Mouse (Mus musculus) MEL (cell line): ENCODE results near the gene Igsf9b. TPM values are rescaled to one million over a fixed set of nuclear protein-coding genes. Genes with fewer than 3 reads are reported as not detected.

Experiments
- DNase-seq: peaks from one replicate; pipeline ENCODE4 v3.0.0; 2011; ENCODE audit warnings: low read depth, low spot score
- H3K27ac ChIP-seq: 2 replicates; pipeline ENCODE4 v1.5.1; 2012; ENCODE audit warnings: low read depth, mild to moderate bottlenecking, control low read depth, low read length, moderate library complexity; ENCODE audit not compliant: control insufficient read depth
- H3K27me3 ChIP-seq, 2 experiments: fragments of 150-350 bp in 1 of 2; sonication (generic) in 1 of 2; 2 replicates each; pipeline ENCODE4 v1.6.1; 2012; ENCODE audit warnings: low read length in 2 of 2, mild to moderate bottlenecking in 2 of 2, improper control_type of control experiment in 1 of 2, moderate library complexity in 1 of 2; ENCODE audit not compliant: insufficient read depth in 2 of 2, control insufficient read depth in 1 of 2
- H3K36me3 ChIP-seq, 2 experiments: 2 replicates each; pipeline ENCODE4 v1.6.1; 2012 to 2014; ENCODE audit warnings: low read length in 2 of 2, improper control_type of control experiment in 1 of 2, inconsistent platforms in 1 of 2, mild to moderate bottlenecking in 1 of 2; ENCODE audit not compliant: insufficient read depth in 2 of 2, control insufficient read depth in 1 of 2
- H3K4me1 ChIP-seq, 2 experiments: fragments of 150-350 bp in 1 of 2; sonication (generic) in 1 of 2; 2 replicates each; pipeline ENCODE4 v1.6.1; 2012; ENCODE audit warnings: low read length in 2 of 2, improper control_type of control experiment in 1 of 2, mild to moderate bottlenecking in 1 of 2; ENCODE audit not compliant: insufficient read depth in 2 of 2, control insufficient read depth in 1 of 2
- H3K4me3 ChIP-seq, 2 experiments: fragments of 150-350 bp in 1 of 2; sonication (generic) in 1 of 2; 2 replicates each; pipeline ENCODE4 v1.5.1; 2012; ENCODE audit warnings: low read depth in 2 of 2, low read length in 2 of 2, mild to moderate bottlenecking in 2 of 2, moderate library complexity in 2 of 2, control low read depth in 1 of 2, improper control_type of control experiment in 1 of 2; ENCODE audit not compliant: control insufficient read depth in 1 of 2, insufficient read depth in 1 of 2
- H3K79me2 ChIP-seq: 2 replicates; pipeline ENCODE4 v1.6.1; 2012; ENCODE audit warnings: mild to moderate bottlenecking, low read length, moderate library complexity; ENCODE audit not compliant: control insufficient read depth, poor library complexity, insufficient read depth
- H3K9ac ChIP-seq: 2 replicates; pipeline ENCODE4 v1.6.1; 2012; ENCODE audit warnings: low read depth, mild to moderate bottlenecking, control low read depth, low read length, moderate library complexity; ENCODE audit not compliant: control insufficient read depth, poor library complexity, severe bottlenecking
- H3K9me3 ChIP-seq: fragments of 150-350 bp; sonication (generic); replicated peaks from 2 replicates; pipeline ENCODE4 v1.6.1; 2012; ENCODE audit warnings: mild to moderate bottlenecking, low read length, improper control_type of control experiment, moderate library complexity; ENCODE audit not compliant: insufficient read depth
- BHLHE40 ChIP-seq: IDR thresholded peaks from 2 replicates; pipeline ENCODE4 v1.6.1; 2012; ENCODE audit warnings: low read depth, mild to moderate bottlenecking, inconsistent platforms, low read length, improper control_type of control experiment, borderline replicate concordance
- CHD2 ChIP-seq: IDR thresholded peaks from 2 replicates; pipeline ENCODE4 v1.6.1; 2011; ENCODE audit warnings: low read length, improper control_type of control experiment
- EP300 ChIP-seq, 2 experiments: IDR thresholded peaks; 2 replicates each; pipeline ENCODE4 v1.6.1; 2011; ENCODE audit warnings: improper control_type of control experiment in 2 of 2, low read length in 2 of 2, low read depth in 1 of 2, mild to moderate bottlenecking in 1 of 2
- KAT2A ChIP-seq: conservative IDR thresholded peaks from 2 replicates; pipeline ENCODE4 v1.6.1; 2012; ENCODE audit warnings: low read depth, low read length, improper control_type of control experiment, inconsistent platforms
- MAFK ChIP-seq: IDR thresholded peaks from 2 replicates; pipeline ENCODE4 v1.6.1; 2011; ENCODE audit warnings: low read depth, mild to moderate bottlenecking, low read length, improper control_type of control experiment, borderline replicate concordance
- MAX ChIP-seq: IDR thresholded peaks from 2 replicates; pipeline ENCODE4 v1.6.1; 2011; ENCODE audit warnings: low read length, improper control_type of control experiment
- MAZ ChIP-seq: IDR thresholded peaks from 2 replicates; pipeline ENCODE4 v1.6.1; 2012; ENCODE audit warnings: low read depth, mild to moderate bottlenecking, inconsistent platforms, low read length, improper control_type of control experiment
- MEF2A ChIP-seq: IDR thresholded peaks from 2 replicates; pipeline ENCODE4 v1.6.1; 2014; ENCODE audit warnings: low read depth, mild to moderate bottlenecking, inconsistent platforms, low read length, improper control_type of control experiment; ENCODE audit not compliant: poor library complexity, insufficient replicate concordance, severe bottlenecking; ENCODE audit errors: extremely low read depth
- MXI1 ChIP-seq: IDR thresholded peaks from 2 replicates; pipeline ENCODE4 v1.6.1; 2011; ENCODE audit warnings: mild to moderate bottlenecking, low read depth, low read length, improper control_type of control experiment
- MYC ChIP-seq: IDR thresholded peaks from 2 replicates; pipeline ENCODE4 v1.6.1; 2011; ENCODE audit warnings: low read depth, mild to moderate bottlenecking, low read length, improper control_type of control experiment, moderate library complexity
- NELFE ChIP-seq: IDR thresholded peaks from 2 replicates; pipeline ENCODE4 v1.6.1; 2011; ENCODE audit warnings: low read depth, low read length, improper control_type of control experiment
- RAD21 ChIP-seq: IDR thresholded peaks from 2 replicates; pipeline ENCODE4 v1.6.1; 2011; ENCODE audit warnings: mild to moderate bottlenecking, low read depth, low read length, improper control_type of control experiment
- RCOR1 ChIP-seq: IDR thresholded peaks from 2 replicates; pipeline ENCODE4 v1.6.1; 2012; ENCODE audit warnings: low read depth, mild to moderate bottlenecking, inconsistent platforms, low read length, improper control_type of control experiment
- SMC3 ChIP-seq: IDR thresholded peaks from 2 replicates; pipeline ENCODE4 v1.6.1; 2011; ENCODE audit warnings: low read depth, low read length, improper control_type of control experiment
- TAL1 ChIP-seq: IDR thresholded peaks from 2 replicates; pipeline ENCODE4 v1.6.1; 2012; ENCODE audit warnings: mild to moderate bottlenecking, inconsistent platforms, low read length, moderate library complexity, mixed read lengths
- TCF12 ChIP-seq: IDR thresholded peaks from 2 replicates; pipeline ENCODE4 v1.6.1; 2014; ENCODE audit warnings: low read depth, mild to moderate bottlenecking, inconsistent platforms, low read length, improper control_type of control experiment, moderate library complexity
- USF1 ChIP-seq: IDR thresholded peaks from 2 replicates; pipeline ENCODE4 v1.6.1; 2014; ENCODE audit warnings: low read depth, mild to moderate bottlenecking, inconsistent platforms, low read length, improper control_type of control experiment, moderate library complexity
- USF2 ChIP-seq, 2 experiments: IDR thresholded peaks; 2 replicates each; pipeline ENCODE4 v1.6.1; 2011 to 2012; ENCODE audit warnings: improper control_type of control experiment in 2 of 2, low read length in 2 of 2, borderline replicate concordance in 1 of 2, inconsistent platforms in 1 of 2, low read depth in 1 of 2, mild to moderate bottlenecking in 1 of 2; ENCODE audit not compliant: insufficient read depth in 1 of 2
- ZMIZ1 ChIP-seq: IDR thresholded peaks from 2 replicates; pipeline ENCODE4 v1.6.1; 2012; ENCODE audit warnings: low read depth, mild to moderate bottlenecking, inconsistent platforms, low read length, improper control_type of control experiment, moderate library complexity
- polyA plus RNA-seq, 2 experiments: library from polyadenylated mRNA; stranded (reverse) in 1 of 2; unstranded in 1 of 2; fragments of >175 nt in 1 of 2; fragments of >200 nt in 1 of 2; gene quantifications; 2 replicates each; pipeline versions ENCODE4 v1.2.1 to v1.2.4; 2012; ENCODE audit warnings: low replicate concordance in 2 of 2, low read depth in 1 of 2; ENCODE audit not compliant: insufficient read length in 2 of 2, insufficient read depth in 1 of 2, missing spikeins in 1 of 2
- total RNA-seq: library from RNA; depleted of rRNA; stranded (reverse); fragments of 300-350 nt; gene quantifications from 2 replicates; pipeline ENCODE4 v1.2.3, GENCODE M21; 2012; rRNA removed

Igsf9b gene
- total RNA-seq: not detected in 2 replicates
- not detected for polyA plus RNA-seq

DNA sequence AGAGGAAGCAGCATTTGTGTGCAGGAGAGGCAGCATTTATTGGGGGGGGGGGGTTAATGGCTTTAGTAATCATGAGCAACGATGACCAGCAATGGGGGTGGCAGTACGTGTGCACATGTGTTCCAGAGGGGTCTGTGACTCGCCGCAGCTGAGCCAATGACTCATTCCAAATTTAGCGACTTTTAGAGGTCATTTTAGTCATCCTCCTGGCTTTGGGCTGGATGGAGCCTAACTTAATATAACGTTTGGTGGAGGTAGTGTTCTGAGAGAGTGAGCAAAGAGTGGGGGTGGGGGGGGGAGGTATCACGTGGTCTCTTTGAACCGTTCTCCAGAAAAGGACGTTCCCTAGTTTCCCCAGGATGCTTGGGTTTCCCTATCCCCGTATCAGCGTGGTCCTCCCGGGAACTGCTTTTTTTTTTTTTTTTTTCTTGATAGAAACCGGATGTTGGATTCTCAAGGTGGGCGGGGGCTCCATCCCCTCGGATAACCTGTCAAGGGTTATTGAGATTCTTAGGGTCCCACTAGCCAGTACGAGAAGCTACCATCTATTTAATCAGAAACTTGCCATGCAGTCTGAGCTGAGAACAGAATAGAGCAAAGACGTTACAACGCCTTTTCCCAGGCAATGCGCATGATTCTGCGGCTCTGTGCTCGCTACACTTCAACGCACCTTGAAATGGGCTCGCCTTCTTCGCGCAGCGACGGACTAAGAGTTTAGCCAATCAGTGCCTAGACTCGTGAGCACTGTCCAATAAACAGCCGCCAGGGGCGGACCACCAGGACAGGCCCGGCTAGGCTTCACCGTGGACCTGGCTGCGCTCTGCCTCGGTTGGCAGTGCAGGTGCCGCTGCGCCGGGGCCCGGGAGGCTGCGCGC, at the start of gene Igsf9b:
TSS of gene Igsf9b (plus strand) at position 794 of the 875 bp plus-strand sequence.
- Histone ChIP-seq H3K4me3 (no peak within 1 kb of the TSS), H3K27me3 (no peaks in the 10 kb centered on the region), H3K9me3 (no peaks in the 10 kb centered on the region), H3K4me1 (no peaks in the 10 kb centered on the region), H3K79me2 (no peaks in the 10 kb centered on the region), H3K9ac (no peak within 1 kb of the TSS), H3K36me3 (no peaks in the 10 kb centered on the region), H3K27ac (no peak within 1 kb of the TSS)
- no peak for DNase-seq
- no peak for TF ChIP-seq MAX
- no peak for TF ChIP-seq MAFK
- no peak for TF ChIP-seq EP300 (IDR thresholded peaks at IDR 0.05; ENCODE audit: low read depth in 1 of 2, low read length in 2 of 2)
- TF ChIP-seq MYC: no peak
- no peak for TF ChIP-seq USF2 (IDR thresholded peaks at IDR 0.05; ENCODE audit: borderline replicate concordance in 1 of 2, insufficient read depth in 1 of 2, low read depth in 1 of 2, low read length in 2 of 2)
- no peak for TF ChIP-seq CHD2
- no peak for TF ChIP-seq MAZ
- TF ChIP-seq MEF2A: no peak
- TF ChIP-seq MXI1: no peak
- TF ChIP-seq TAL1: no peak
- TF ChIP-seq NELFE: no peak
- no peak for TF ChIP-seq SMC3

DNA sequence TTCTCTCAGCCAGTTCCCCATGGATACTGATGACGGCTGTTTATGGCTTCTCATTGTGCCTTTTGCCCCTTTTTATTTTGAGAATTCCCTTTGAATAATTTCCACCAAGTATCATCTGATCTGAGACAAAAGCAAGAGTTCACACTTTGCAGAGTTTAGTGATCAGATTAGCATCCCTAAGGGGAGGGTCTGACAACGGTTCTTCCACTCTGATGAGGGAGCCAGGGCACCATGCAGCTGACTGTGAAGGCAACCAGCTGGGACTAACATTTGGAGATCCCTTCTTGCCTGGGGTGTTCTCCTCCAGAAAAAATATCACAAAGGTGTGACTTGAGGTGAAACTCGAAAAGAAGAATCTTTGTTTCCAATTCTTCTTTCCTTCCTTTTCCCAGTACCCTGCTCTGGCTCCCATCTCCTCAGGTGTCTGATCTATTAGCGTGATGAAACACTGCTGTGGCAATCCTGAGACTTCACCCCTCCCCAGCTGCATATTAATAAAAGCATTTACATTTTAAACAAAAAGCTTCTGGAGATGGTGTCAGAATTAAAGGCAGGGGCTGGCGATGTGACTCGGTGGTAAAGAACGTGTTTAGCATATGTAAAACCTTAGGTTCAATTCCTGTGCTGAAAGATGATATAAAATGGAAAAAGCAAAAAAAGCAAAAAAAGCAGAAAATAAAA, 46.8 kb upstream of the Igsf9b start:
- no peak for DNase-seq

More for the DNA sequence above, 46.8 kb upstream of the Igsf9b start:
- Histone ChIP-seq H3K27me3 (no peaks in the 10 kb centered on the region), H3K9ac (no peak overlapping the region), H3K9me3 (no peaks in the 10 kb centered on the region), H3K36me3 (no peaks in the 10 kb centered on the region)
- TF ChIP-seq BHLHE40 (no peak), KAT2A (no peak), USF1 (no peak), MXI1 (no peak), RAD21 (no peak), ZMIZ1 (no peak), RCOR1 (no peak), TCF12 (no peak)
- TF ChIP-seq, all 39 proteins: peak for 0
- H3K79me2 ChIP-seq: no peaks in the 10 kb centered on the region
- no peak overlapping the region for H3K4me3 ChIP-seq
- no peaks in the 10 kb centered on the region for H3K4me1 ChIP-seq
- no peak overlapping the region for H3K27ac ChIP-seq
